Mouse (Mus musculus) B cell, adult 2 months (primary cell): ENCODE results near the gene Olfr222.

Experiments
- DNase-seq, 2 experiments: peaks; one replicate each; pipeline ENCODE4 v3.0.0; 2022

The Olfr222 gene

DNA sequence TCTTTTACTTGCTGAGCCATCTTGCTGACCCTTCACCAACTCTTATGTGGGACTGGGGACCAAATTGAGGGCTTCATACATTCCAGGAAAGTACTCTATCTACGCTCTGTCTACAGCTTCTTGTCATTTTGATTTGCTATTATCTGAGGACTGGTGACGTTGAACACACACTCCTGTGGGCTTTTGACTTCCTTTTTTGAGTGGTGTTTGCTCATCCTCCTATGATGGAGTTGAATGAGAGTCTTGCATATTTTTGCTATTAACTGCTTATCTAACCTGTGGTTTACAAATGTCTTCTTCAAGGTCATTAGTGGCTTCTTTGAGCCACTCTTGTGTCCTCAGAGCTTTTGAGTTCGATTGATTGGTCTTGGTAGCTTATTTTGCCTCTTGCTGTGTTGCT is 35.9 kb downstream of the Olfr222 start:
- no peak for DNase-seq

DNA sequence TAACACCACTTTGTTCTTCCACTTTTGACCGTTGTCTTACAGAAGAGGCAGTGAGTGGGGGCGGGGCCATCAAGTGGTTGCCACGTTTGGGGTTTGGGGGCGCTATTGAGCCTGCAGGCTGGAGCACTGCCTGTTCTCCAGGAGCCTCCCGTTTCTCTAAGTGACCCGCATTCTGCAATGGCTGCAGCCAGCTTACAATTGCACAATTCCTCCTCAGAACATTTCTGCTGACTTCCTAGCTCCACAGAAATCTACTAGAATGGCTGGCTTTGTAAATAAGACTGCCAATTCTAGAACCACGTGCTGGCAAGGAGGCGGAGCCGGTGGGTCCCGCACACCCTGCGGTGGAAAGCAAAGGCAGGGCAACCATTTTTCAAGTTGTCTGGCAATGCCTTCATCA is 37.6 kb downstream of the Olfr222 start:
- DNase-seq: peak; percentile 37 to 42

DNA sequence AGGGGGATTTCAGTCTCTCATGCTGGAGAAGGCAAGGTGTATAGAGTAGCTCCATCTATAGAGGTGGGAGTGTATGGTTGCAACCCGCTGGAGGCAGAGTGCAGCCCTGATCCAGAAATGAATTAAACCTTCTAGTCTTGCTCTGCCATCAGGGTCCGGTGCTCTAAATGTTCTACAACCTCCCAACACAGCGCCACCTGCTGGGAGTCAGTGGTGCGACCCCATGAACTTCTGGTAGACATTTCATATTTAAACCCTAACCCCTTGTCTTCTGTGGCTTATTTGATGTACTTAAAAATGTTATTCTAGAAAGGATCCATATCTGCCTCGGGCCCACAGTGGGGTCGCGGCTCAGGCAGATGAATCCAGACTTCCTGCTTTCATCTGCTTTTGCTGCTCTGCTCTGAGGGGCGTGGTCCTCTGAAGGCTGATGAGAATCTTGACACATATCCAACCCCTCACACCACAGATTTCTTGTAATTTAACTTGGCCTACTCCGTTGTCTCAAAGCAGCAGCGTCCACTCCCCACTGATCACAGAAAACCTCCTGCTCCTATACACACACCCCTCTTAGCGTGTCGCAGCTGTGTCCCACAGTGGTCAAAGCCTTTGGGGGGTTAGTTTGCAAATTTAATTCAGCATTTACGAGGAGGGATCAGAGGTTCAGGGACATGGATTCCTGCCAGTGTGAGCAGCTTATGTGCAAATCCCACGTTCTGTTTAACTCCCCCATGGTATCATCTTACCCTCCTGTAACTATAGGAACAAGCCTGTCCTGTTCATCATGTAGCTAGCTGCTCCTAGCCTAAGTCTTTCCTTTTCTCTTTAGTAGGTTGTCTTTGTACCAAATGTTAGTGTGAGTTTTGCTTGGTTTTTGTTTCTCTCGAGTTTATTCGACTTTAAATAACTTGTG is 38.6 kb downstream of the Olfr222 start:
- DNase-seq: peak; percentile 75 to 77

DNA sequence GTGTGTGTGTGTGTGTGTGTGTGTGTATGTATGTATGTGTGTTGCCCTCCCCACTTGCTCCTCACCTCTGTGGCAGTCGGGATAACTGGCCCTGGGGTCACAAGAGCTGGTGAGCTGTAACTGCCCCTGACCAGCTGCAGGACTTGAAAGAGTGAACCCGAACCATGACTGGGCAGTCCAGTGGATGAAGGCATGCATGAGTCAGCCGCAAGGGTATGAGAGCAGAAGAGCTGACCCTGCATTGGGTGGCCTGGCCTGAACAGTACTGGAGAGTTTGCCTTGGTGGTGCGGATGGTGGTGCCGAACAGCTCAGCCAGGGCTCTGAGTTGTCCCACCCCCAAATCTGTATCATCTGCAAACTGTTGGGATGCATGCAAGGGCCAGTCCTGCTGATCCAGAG is 44.5 kb downstream of the Olfr222 start:
- DNase-seq: no peak

DNA sequence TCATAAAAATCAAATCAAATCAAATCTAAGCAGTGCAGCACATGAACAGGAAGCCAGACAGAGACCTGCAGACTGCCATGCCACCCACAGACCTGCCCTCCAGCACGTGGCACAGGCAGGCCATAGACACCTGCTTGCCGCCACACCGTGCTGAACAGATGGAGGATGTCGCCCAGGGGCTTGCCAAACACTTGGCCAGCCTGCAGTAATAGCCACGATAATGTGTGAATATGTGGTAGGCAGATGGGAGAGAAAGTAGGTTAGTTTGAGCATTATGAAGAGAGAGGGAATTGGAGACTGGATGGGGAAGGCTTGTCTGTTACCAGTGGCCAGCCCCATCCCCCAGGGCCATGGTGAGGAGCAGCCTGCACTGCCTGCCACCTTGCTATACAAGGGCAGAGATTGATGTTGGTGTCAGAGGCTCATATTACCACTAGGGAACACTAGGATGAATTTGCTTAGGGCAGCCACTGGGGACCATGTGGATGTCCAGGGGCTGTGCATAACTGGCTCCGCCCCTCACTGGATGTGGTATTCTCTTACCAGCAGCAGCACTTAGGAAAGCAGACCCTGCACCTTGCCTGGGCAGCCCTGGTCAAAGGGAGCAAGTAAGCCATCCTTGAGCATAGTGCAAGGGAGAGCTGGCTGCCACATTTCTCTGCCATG is 45.0 kb downstream of the Olfr222 start:
- no peak for DNase-seq

DNA sequence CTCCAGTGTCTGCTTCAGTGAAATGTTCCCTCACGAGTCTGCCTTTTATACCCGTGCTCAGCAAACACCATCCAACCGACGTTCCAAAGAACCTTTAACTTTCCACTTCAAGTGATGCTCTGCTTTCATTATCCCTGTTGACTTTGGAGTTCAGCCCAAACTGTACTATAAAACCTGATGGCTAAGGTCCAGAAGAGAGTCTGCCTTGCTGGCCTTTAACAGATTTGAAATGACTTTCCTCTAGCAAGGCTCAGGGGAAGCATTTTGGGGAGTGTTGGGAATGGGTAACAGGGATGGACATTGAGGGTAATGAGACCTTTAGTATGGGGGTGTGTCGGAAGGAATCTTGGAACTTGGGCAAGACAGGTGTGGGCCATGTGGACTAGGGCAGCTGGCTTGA is 45.8 kb downstream of the Olfr222 start:
- DNase-seq: no peak

DNA sequence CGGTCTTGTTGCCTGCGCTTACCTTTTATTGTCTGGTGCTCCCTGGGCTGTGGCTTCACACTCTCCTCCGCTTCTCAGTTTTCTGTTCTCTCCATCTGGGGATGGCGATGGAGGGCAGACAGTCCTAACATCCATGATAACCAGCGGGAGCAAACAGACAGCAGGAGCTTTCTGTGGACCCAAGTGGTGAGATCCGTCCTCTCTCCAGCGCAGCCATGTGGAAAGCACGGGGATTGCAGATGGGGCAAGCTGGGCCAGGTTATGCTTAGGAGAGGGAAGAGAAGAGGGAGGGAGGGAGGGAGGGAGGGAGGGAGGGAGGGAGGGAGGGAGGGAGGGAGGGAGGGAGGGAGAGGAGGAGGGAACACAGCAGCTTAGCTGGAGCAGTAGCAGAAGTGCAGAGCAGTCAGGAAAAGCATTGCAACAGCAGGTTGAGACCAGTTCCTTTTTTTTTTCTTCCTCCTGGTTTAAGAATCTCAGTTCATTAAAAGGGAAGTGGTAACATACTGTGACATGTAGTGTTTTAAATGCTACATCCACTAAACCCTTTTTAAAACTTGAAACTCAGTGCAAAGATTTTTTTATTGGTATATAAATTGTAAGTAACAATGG is 49.5 kb downstream of the Olfr222 start, which contains the start of gene Zkscan17:
Gene Zkscan17, minus strand, starts transcription at position 280 of the 609 bp plus-strand sequence.
- peak in 1 of 2 experiments; percentile 28 for DNase-seq

DNA sequence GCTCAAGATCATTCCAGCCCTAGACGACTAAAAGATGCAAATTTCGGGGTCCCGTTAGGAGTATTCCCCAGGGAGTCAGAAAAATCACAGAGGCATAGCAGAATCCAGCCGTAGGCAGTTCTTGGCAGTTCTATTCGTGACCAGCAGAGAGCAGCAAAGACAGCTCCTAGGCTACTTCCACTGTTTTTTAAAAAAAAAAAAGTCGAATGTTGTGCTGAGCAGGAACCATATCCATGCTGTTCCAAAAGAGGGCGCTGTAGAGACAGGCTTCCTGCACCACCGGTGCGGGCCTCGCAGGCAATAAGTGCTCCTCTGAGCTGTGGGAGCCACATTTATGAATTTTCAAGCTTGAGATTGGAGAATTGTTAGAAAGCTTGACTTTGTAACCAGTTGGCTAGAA is 50.8 kb downstream of the Olfr222 start:
- peak; percentile 83 to 84 for DNase-seq

DNA sequence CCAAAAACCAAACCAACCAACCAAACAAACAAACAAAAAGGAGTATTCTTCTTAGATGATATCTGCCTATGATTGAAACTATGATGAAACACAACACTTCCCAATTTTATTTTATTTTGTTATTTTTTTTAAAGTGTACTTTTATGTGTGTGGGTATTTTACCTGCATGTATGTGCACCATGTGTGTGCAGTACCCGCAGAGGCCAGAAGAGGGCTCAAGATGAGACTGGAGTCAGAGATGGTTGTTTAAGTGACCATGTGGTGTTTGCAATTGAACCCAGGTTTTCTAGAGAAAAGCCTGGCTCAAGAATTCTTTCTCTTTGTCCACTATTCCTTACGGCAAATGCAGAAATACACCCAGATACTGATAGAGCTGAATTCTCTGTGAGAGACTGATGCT is 51.9 kb downstream of the Olfr222 start:
- peak; percentile 42 to 47 for DNase-seq
